Mouse (Mus musculus) kidney, postnatal 0 days (tissue): ENCODE results near the gene Sufu. TPM values are rescaled to one million over a fixed set of nuclear protein-coding genes. Genes with fewer than 3 reads are reported as not detected.

ENCODE experiments used
- ATAC-seq: fragments of 200-750 bp; cut with Nextera tagmentation; replicated peaks from 2 replicates; pipeline ENCODE4 v1.8.0; 2017; ENCODE audit warnings: low read depth, moderate number of reproducible peaks, moderate TSS enrichment, moderate library complexity; ENCODE audit not compliant: low FRiP score
- DNase-seq: peaks from one replicate; pipeline ENCODE4 v3.0.0-alpha.2; 2016; ENCODE audit warnings: low spot score
- H3K27ac ChIP-seq: fragments of 300-500 bp; sonication (generic); 2 replicates; pipeline ENCODE4 v1.5.1; 2014; ENCODE audit warnings: mild to moderate bottlenecking
- H3K27me3 ChIP-seq: fragments of 300-500 bp; sonication (generic); 2 replicates; pipeline ENCODE4 v1.6.1; 2014; ENCODE audit warnings: low read length, mixed read lengths; ENCODE audit not compliant: insufficient read depth
- H3K36me3 ChIP-seq: fragments of 300-500 bp; sonication (generic); 2 replicates; pipeline ENCODE4 v1.6.1; 2014; ENCODE audit warnings: low read length, mixed read lengths; ENCODE audit not compliant: insufficient read depth
- H3K4me1 ChIP-seq: fragments of 300-500 bp; sonication (generic); replicated peaks from 2 replicates; pipeline ENCODE4 v1.6.1; 2014; ENCODE audit warnings: antibody characterized with exemption, low read length, mixed read lengths; ENCODE audit not compliant: insufficient read depth
- H3K4me2 ChIP-seq: fragments of 300-500 bp; sonication (generic); 2 replicates; pipeline ENCODE4 v1.6.1; 2014; ENCODE audit warnings: mild to moderate bottlenecking, low read length, moderate library complexity, mixed read lengths
- H3K4me3 ChIP-seq: fragments of 300-500 bp; sonication (generic); replicated peaks from 2 replicates; pipeline ENCODE4 v1.5.1; 2014; ENCODE audit warnings: low read depth, low read length
- H3K9ac ChIP-seq: fragments of 300-500 bp; sonication (generic); 2 replicates; pipeline ENCODE4 v1.6.1; 2014; ENCODE audit warnings: low read depth, low read length
- H3K9me3 ChIP-seq: fragments of 300-500 bp; sonication (generic); replicated peaks from 2 replicates; pipeline ENCODE4 v1.6.1; 2016; ENCODE audit warnings: low read length, inconsistent platforms, mixed read lengths
- CTCF ChIP-seq: IDR thresholded peaks from 2 replicates; pipeline ENCODE4 v1.5.1; 2016; ENCODE audit warnings: antibody characterized with exemption, low read depth, mild to moderate bottlenecking, moderate library complexity
- WGBS: fragments of 180-500 bp; shearing (Covaris S2); extraction: QIAGEN DNeasy Blood & Tissue Kit; methylation state at CpG from one replicate; pipeline ENCODE4 v1.1.7; 2014; 5-methylcytosine and 5-hydroxymethylcytosine counted together
- polyA plus RNA-seq: library from polyadenylated mRNA; unstranded; fragments of >200 nt; fragmentation: Nextera tagmentation; extraction: Ambion mirVana; gene quantifications from 2 replicates; pipeline ENCODE4 v1.2.1, GENCODE M21; 2015

Sufu gene
- polyA plus RNA-seq, 1 experiment from 2014 or later, result 30.6 TPM

GRCm38 (mm10) chr19:46511263-46511662 lies 114.6 kb downstream of the Sufu start:
- Histone ChIP-seq H3K4me2 (0 out of 2 replicates have a peak overlapping the region, but pooled peaks have one; percentile 6), H3K9me3 (no peaks in the 10 kb centered on the region), H3K36me3 (peaks cover 51% of the 10 kb centered on the region), H3K4me3 (no peak overlapping the region), H3K27ac (peak overlapping the region; percentile 71; the same call in 1 of the 2 replicates), H3K4me1 (peaks cover 46% of the 10 kb centered on the region), H3K9ac (no peak overlapping the region), H3K27me3 (no peaks in the 10 kb centered on the region)
- DNase-seq (peak; percentile 49), ATAC-seq (no peak)
- 71% methylated on average over 10 of the region's 10 CpGs for WGBS
- TF ChIP-seq CTCF, result no peak

GRCm38 (mm10) chr19:46514387-46514786 lies 117.7 kb downstream of the Sufu start:
- Histone ChIP-seq H3K4me1 (peaks cover 37% of the 10 kb centered on the region), H3K9me3 (no peaks in the 10 kb centered on the region), H3K4me2 (no peak overlapping the region), H3K9ac (no peak overlapping the region), H3K27ac (no peak overlapping the region), H3K4me3 (no peak overlapping the region), H3K36me3 (peaks cover 48% of the 10 kb centered on the region), H3K27me3 (no peaks in the 10 kb centered on the region)
- no peak for ATAC-seq
- no peak for TF ChIP-seq CTCF
- no peak for DNase-seq
- WGBS, result 76% methylated on average over 12 of the region's 12 CpGs

GRCm38 (mm10) chr19:46515287-46515821 lies 118.7 kb downstream of the Sufu start:
- DNase-seq (no peak), ATAC-seq (no peak)
- H3K27ac ChIP-seq, result 0 out of 2 replicates have a peak overlapping the region, but pooled peaks have one; percentile 8
- peaks cover 48% of the 10 kb centered on the region for H3K36me3 ChIP-seq
- no peak overlapping the region for H3K9ac ChIP-seq
- peaks cover 27% of the 10 kb centered on the region for H3K4me1 ChIP-seq
- no peaks in the 10 kb centered on the region for H3K9me3 ChIP-seq
- no peaks in the 10 kb centered on the region for H3K27me3 ChIP-seq
- 85% methylated on average over 24 of the region's 24 CpGs for WGBS
- H3K4me3 ChIP-seq, result no peak overlapping the region
- TF ChIP-seq CTCF, result no peak
- no peak overlapping the region for H3K4me2 ChIP-seq

GRCm38 (mm10) chr19:46516667-46517528 lies 120.2 kb downstream of the Sufu start:
- Histone ChIP-seq H3K4me3 (no peak overlapping the region), H3K27me3 (no peaks in the 10 kb centered on the region), H3K9ac (0 out of 2 replicates have a peak overlapping the region, but pooled peaks have one; percentile 4), H3K4me1 (peaks cover 27% of the 10 kb centered on the region), H3K36me3 (peaks cover 42% of the 10 kb centered on the region), H3K9me3 (no peaks in the 10 kb centered on the region), H3K27ac (peak overlapping the region; percentile 77; the same call in 1 of the 2 replicates), H3K4me2 (no peak overlapping the region)
- TF ChIP-seq CTCF, result no peak
- ATAC-seq (no peak), DNase-seq (no peak)
- WGBS, result 60% methylated on average over 3 of the region's 3 CpGs

DNA sequence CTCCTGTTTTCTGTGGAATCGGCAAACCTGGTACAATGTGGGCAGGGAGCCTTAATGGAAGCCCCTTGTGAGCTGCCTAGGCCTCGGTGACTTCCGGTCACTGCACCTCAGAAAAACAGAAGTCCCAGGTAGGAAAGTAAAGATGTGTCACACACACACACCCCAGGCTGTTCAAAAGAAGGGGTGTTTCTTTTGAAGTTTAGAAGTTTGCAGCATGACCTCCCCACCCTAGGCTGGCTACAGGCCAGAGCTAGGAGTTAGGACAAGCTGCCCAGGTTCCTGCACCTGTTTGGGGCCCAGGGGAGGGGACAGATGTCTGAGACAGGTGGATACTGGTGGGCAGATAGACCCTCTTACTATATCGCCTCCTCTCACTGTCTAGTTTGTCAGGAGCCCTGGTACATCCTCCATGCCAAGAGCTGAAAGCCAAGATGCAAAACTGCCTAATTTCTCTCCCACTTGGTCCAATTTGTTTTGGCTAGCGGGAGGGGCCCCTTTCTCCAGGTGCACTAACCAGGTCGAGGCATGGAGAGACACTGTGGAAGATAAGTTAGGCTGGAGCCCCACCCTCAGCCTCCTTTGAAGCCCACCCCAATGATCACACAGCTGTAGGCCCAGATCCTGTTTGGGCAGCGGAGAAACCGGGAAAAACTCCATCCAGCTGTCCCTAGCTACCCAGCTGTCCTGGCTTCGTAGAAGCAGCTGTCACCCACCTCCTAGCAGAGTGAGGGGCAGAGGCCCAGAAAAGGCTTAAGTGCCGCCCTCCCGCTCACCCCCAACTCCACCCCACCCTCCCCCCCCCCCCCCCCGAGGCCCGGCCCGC lies 121.0 kb downstream of the Sufu start:
- Histone ChIP-seq H3K4me3 (no peak overlapping the region), H3K4me2 (peak overlapping the region; percentile 41; the same call in 1 of the 2 replicates), H3K27ac (peak overlapping the region; percentile 77), H3K4me1 (peaks cover 30% of the 10 kb centered on the region), H3K9me3 (no peaks in the 10 kb centered on the region), H3K27me3 (no peaks in the 10 kb centered on the region), H3K36me3 (peaks cover 35% of the 10 kb centered on the region), H3K9ac (0 out of 2 replicates have a peak overlapping the region, but pooled peaks have one; percentile 4)
- peak; percentile 49 for DNase-seq
- no peak for TF ChIP-seq CTCF
- 30% methylated on average over 10 of the region's 14 CpGs for WGBS
- peak; percentile 5; the same call in 1 of the 2 replicates for ATAC-seq
